Mouse (Mus musculus) cortical plate, adult 2 months (tissue): ENCODE results near the gene Lama1.

ENCODE experiments used
- CTCF ChIP-seq: fragments of 200-500 bp; IDR thresholded peaks from 2 replicates; pipeline ENCODE4 v1.5.1; 2011; ENCODE audit warnings: mild to moderate bottlenecking, control low read depth, low read length; ENCODE audit not compliant: insufficient read depth; ENCODE audit errors: extremely low read depth
- POLR2A ChIP-seq: fragments of 200-500 bp; IDR thresholded peaks from 2 replicates; pipeline ENCODE4 v1.6.1; 2011; ENCODE audit warnings: mild to moderate bottlenecking, low read length, control low read depth; ENCODE audit not compliant: insufficient read depth; ENCODE audit errors: extremely low read depth

DNA sequence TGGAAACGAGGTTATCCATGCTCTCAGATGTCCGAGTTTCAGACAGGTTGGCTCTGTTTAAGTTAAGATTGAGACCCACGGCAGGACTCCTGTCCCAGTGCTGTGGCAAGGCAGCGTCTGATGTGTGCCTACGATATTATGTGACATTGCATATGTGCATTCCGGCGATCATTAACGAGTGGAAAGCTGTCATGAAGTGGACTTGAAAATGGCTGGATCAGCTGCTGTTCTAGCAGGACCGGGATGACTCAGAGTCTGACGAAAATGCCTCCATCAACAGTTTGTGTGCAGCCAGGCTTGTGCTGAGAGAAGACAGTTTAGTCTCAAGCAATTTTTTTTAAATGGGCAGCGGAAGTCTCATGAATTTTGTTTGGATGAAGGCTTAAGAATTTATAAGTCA lies 34.9 kb downstream of the Lama1 start:
- no peak for TF ChIP-seq POLR2A
- no peak for TF ChIP-seq CTCF
